Mouse (Mus musculus): Measurements from ENCODE around the gene Cpped1.

GRCm38 (mm10) chr16:11785806-11786205, 123.4 kb downstream of the Cpped1 start:
- TF ChIP-seq CTCF (conservative IDR thresholded peaks at IDR 0.05; ENCODE audit: low read length) (no peak), NANOG (IDR thresholded peaks at IDR 0.05; ENCODE audit: borderline replicate concordance, low read length) (no peak), POU5F1 (IDR thresholded peaks at IDR 0.05; ENCODE audit: borderline replicate concordance, low read length) (no peak)

Data from E14TG2a.4 (cell line).